Mouse (Mus musculus) bone marrow macrophage, adult 2 months (primary cell): Measurements from ENCODE around the gene Iscu. TPM values are rescaled to one million over a fixed set of nuclear protein-coding genes. Genes with fewer than 3 reads are reported as not detected.

ENCODE experiments used
- H3K27ac ChIP-seq: 2 replicates; pipeline ENCODE4 v1.5.1; 2012; ENCODE audit warnings: low read depth, low read length; ENCODE audit not compliant: insufficient read depth
- H3K4me1 ChIP-seq: 2 replicates; pipeline ENCODE4 v1.6.1; 2012; ENCODE audit warnings: low read length; ENCODE audit not compliant: control insufficient read depth, insufficient read depth
- H3K4me3 ChIP-seq: 2 replicates; pipeline ENCODE4 v1.5.1; 2012; ENCODE audit warnings: mild to moderate bottlenecking, low read length, moderate library complexity; ENCODE audit not compliant: insufficient read depth
- CTCF ChIP-seq: IDR thresholded peaks from 2 replicates; pipeline ENCODE4 v1.5.1; 2012; ENCODE audit warnings: low read depth, mild to moderate bottlenecking, low read length, moderate library complexity
- POLR2A ChIP-seq: IDR thresholded peaks from 2 replicates; pipeline ENCODE4 v1.6.1; 2012; ENCODE audit warnings: mild to moderate bottlenecking, low read depth, low read length, borderline replicate concordance
- polyA plus RNA-seq: library from polyadenylated mRNA; stranded (reverse); fragments of >200 nt; gene quantifications from 2 replicates; pipeline ENCODE4 v1.2.4, GENCODE M21; 2012; ENCODE audit not compliant: missing spikeins, insufficient read depth, insufficient read length

Gene Iscu
- polyA plus RNA-seq, 1 experiment: 106 TPM

DNA sequence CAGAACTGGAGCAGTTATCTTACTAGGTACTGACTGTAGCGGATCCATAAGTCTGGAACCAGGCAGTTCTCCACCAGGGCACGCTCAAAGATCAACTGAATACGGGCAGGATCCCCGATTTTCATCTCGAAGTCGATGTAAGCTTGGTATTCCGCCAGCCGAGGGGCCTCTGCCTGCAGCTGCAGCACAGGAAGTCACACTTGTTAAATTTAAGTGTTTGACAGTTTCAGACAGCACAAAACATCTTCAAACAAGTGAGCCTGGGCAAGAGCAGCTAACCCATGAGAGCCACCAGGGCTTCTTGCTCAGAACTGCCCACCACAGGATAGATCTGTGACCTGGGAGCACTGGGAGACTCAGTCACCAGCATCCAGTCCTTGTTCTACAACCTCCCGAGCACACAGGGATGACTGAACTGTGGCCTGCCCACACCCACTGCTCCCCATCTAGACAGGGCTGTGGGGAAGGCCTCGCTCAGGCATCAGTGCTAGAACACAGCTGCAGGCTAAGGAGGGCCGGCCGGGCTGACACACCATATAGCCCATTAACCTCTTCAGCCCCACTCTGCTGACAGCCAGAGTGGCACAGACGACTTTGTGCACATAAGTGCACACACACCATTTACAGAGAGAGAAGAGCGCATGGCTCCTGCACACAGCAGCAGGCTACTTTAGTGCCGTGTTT is 17.1 kb upstream of the Iscu start:
- Histone ChIP-seq H3K27ac (no peak overlapping the region), H3K4me1 (no peaks in the 10 kb centered on the region), H3K4me3 (no peak overlapping the region)
- TF ChIP-seq CTCF: no peak
- no peak for TF ChIP-seq POLR2A

DNA sequence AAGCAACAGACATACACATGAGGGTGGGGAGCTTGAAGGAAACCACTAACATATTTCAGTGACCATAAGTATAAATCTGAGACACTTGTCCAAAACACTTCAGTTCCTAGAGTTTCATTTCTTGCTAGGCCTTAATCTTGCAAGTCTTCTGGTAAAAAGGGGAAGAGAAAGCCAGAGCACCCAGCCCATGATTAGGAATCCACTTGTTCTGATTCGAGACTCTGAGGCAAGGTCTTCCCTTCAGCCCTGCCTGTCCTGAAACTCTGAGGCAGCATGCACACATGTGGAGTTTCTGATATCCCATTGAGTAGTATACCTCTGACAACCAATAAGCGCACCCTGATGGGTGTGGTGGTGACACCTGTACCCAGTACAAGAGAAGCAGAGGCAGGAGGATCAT is 11.0 kb upstream of the Iscu start:
- Histone ChIP-seq H3K27ac (peak overlapping the region; percentile 52), H3K4me1 (peaks cover 11% of the 10 kb centered on the region)
- TF ChIP-seq POLR2A (no peak), CTCF (no peak)

DNA sequence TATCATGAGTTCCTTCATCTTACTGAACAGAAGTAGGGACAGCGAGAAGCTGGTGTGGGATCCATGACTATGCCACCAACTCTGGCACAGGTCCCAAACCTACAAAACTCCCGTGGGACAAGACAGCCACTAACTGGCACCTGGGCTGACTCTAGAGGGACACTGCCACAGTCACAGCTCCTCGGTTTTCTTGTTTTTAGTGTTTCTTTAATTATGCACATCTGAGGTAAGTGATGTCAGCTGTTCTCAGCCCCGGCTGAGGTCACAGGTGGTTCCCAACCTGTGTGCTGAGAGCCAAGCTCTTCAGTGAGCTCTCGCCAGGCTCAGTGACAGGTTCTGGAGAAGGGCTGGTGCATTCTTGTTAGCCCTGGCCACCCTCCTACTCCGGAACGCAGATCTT is 8.1 kb upstream of the Iscu start:
- no peak overlapping the region for H3K4me3 ChIP-seq
- TF ChIP-seq POLR2A (no peak), CTCF (no peak)
- H3K4me1 ChIP-seq: peaks cover 16% of the 10 kb centered on the region
- H3K27ac ChIP-seq: no peak overlapping the region

More for the DNA sequence above, 11.0 kb upstream of the Iscu start:
- H3K4me3 ChIP-seq: no peak overlapping the region

DNA sequence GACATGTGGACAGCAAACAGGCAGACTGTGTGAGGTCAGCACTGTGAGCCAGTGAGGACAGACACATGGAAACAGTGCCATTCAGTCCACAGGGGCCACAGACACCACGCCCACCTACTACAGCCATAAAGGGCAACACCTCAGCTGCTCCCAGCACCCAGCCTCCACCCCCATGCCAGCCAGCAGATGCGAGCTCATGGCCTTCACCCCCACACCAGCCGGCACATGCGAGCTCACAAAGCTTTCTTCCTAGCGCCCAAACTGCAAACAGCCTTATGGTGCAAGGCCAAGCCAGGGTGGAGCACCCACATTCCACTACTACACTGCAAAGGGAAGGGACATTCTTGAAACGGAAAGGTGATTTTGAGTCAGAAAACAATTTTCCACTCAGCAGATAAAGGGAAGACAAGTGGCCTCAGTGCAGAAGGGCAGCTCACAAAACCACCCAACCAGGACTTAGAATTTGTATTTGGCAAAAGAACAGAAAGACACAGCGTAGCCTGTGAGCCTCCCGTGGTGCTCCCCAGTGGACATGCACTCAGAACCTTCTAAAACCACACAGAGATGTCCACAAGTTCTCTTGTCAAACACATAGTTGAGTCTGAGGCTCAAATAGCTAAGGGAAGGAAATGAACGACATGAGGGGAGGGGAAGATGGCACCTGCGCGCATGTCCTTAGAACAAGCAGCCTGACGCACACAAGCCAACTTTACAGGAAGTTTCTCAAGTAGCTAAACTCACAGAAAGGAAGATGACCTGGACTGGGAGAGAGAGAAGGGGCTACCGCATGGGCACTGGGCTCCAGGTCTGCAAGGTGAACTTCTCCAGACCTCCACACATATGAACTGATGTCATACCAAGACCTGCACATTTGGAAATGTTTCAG is 6.7 kb upstream of the Iscu start:
- H3K27ac ChIP-seq: no peak overlapping the region
- TF ChIP-seq POLR2A (no peak), CTCF (no peak)
- no peak overlapping the region for H3K4me3 ChIP-seq
- H3K4me1 ChIP-seq: peaks cover 20% of the 10 kb centered on the region

DNA sequence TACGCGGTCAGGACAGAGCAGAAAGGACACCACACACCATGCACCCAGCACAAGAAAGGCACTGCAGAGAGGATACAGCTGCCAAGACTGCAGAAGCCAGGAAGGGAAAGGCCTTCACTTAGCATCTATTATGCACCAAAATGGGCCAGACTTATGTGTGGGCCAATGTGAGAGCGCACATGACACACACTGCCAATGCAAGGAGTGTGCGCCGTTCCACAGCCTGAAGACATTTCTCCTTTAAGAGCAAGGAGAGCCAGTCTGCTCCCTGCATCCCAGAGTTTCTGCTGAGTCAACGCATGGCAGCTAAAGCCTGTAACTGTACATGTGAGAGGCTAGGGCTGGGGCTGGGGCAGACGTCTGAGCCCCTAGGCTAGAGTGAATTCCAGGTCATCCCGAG is 3.7 kb upstream of the Iscu start:
- no peak for TF ChIP-seq CTCF
- no peak for TF ChIP-seq POLR2A
- Histone ChIP-seq H3K27ac (no peak overlapping the region), H3K4me1 (peaks cover 10% of the 10 kb centered on the region)

DNA sequence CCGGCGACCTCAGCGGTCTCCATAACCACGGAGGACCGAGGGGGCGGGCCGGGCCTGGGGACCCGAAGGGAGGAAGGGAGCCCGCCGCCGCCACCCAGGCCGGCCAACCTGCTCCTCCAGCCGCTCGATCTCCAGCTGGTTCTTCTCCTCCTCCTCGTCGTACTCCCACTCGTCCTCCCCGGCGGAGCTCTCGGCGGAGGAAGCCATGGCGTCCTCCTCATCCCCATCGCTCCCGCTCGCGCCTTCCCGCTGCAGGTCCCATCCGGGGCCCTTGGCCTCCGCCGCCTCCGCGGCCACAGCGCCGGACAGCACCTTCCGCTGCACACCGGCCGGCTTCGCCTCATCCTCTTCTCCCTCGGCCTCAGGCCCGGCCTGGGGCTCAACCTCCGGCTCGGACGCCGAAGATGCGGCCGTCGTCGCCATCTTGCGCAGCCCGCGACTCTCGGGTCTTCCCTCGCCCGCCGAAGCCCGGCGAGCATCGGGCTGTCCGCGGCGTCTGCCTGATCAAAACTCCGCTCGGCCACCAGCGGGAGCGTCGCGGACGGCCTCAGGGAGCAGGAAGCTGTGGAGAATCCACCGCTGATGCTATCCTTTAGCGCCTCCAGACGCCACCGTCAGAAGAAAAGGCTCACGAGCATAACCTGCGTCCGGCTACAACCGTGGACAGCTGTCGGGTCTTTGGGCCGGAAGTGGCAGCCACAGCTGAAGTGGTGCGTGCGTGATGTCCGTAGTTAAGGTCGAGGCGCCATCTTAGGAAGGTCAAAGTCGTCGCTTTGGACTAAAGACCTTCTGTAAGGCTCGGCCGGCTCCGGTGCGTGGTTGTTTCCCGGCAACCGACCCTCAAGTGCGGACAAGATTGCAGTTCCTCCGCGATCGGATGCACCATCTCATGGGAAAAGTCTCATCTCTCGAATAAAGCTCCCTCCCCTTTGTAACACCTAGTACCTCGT is 1.1 kb upstream of the Iscu start:
- peaks cover 29% of the 10 kb centered on the region for H3K4me1 ChIP-seq
- peak overlapping the region; percentile 86 for H3K4me3 ChIP-seq
- TF ChIP-seq POLR2A (0 out of 2 replicates have a peak, but pooled peaks have one; percentile 14), CTCF (no peak)
- H3K27ac ChIP-seq: peak overlapping the region; percentile 94

More for the DNA sequence above, 3.7 kb upstream of the Iscu start:
- H3K4me3 ChIP-seq: no peak overlapping the region

DNA sequence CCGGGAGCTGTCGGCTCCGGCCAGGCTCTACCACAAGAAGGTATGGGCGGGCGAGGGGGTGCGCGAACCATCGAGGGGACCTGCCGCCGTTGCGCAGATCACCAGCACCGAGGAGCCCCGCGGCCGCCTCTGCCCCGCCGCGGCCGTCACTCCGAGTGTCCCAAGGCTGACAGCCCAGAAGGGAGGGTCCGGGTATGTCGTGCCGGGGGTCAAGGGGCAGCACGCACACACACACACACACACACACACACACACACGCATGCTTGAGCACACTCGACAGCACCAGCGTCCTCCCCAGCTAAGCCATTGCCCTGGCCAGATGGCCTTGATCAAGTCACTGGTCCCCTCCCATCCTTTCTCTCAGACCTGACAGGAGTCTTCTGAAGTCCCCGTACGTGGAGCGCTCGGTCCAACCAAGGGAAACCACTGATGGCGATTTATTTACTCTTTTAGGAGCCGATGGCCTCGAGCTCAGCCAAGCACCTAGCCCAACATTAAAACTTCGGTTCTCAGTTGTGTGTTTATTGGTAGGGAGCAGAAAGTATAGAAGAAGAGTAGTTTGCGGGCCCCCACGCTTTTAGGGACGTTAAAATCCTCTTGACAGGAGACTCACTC is 464 bp downstream of the Iscu start:
- no peak for TF ChIP-seq POLR2A
- TF ChIP-seq CTCF: no peak
- peak overlapping the region; percentile 91 for H3K4me3 ChIP-seq
- peaks cover 37% of the 10 kb centered on the region for H3K4me1 ChIP-seq
- peak overlapping the region; percentile 29; the same call in 1 of the 2 replicates for H3K27ac ChIP-seq

DNA sequence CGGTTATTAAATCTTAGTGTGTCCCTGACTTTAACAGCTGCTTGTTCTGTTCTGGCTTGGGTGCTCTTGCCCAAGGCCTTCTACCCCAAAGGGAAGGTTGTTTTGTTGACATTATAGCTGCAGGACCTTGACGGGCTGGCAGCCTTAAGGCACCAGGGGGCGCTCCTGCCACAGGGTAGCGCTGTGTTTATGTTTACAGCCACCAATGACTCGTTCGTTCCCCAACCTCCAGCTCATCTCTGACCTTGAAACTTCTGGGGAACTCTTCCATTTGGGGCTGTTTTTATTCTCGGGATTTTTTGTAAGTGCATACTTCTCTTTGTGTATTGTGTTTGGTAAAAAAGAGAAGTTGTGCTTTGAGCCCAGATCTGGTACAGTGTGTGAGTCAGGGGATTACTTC is 1.1 kb downstream of the Iscu start:
- peaks cover 33% of the 10 kb centered on the region for H3K4me1 ChIP-seq
- TF ChIP-seq CTCF: peak; percentile 87
- no peak for TF ChIP-seq POLR2A
- H3K27ac ChIP-seq: peak overlapping the region; percentile 58
- peak overlapping the region; percentile 91 for H3K4me3 ChIP-seq

DNA sequence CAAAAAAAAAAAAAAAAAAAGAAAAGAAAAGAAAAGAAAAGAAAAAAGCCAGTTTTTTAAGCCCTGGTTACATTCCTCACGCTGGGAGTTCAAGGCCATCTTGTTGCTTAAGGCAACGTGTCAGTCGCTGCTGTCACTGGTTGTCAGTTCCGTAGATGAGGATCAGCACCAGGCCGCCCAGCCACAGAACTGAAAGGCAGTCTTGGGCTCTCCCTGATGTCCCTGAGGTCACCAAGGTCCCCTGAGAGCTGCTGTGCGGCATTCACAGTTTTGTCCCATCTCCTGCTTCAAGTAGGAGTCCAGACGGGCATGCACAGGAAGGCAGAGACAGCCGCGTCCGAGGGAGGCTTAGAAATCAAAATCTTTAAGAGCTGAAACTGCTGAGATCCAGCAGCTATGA is 3.0 kb downstream of the Iscu start:
- no peak for TF ChIP-seq CTCF
- TF ChIP-seq POLR2A: no peak
- Histone ChIP-seq H3K4me3 (no peak overlapping the region), H3K4me1 (peaks cover 29% of the 10 kb centered on the region), H3K27ac (peak overlapping the region; percentile 94)
